Mouse (Mus musculus) limb, embryonic 14.5 days (tissue): Measurements from ENCODE around the gene Gpnmb. TPM values are rescaled to one million over a fixed set of nuclear protein-coding genes. Genes with fewer than 3 reads are reported as not detected.

ENCODE experiments used
- ATAC-seq: fragments of 200-750 bp; cut with Nextera tagmentation; 2 replicates; pipeline ENCODE4 v1.8.0; 2017; ENCODE audit warnings: low read depth, moderate number of reproducible peaks, moderate TSS enrichment; ENCODE audit not compliant: low FRiP score
- DNase-seq: peaks from one replicate; pipeline ENCODE4 v3.0.0-alpha.2; 2015; ENCODE audit warnings: low spot score
- H3K27ac ChIP-seq: fragments of 300-500 bp; sonication (generic); replicated peaks from 2 replicates; pipeline ENCODE4 v1.5.1; 2014; ENCODE audit warnings: low read depth, mild to moderate bottlenecking, low read length, moderate library complexity, mixed read lengths
- H3K27me3 ChIP-seq: fragments of 300-500 bp; sonication (generic); 2 replicates; pipeline ENCODE4 v1.6.1; 2014; ENCODE audit warnings: low read length, mixed read lengths; ENCODE audit not compliant: control insufficient read depth, insufficient read depth
- H3K36me3 ChIP-seq: fragments of 300-500 bp; sonication (generic); 2 replicates; pipeline ENCODE4 v1.6.1; 2014; ENCODE audit warnings: mild to moderate bottlenecking, low read length, moderate library complexity, mixed read lengths; ENCODE audit not compliant: control insufficient read depth, insufficient read depth
- H3K4me1 ChIP-seq: fragments of 300-500 bp; sonication (generic); 2 replicates; pipeline ENCODE4 v1.6.1; 2014; ENCODE audit warnings: antibody characterized with exemption, low read length, mixed read lengths; ENCODE audit not compliant: control insufficient read depth, insufficient read depth
- H3K4me2 ChIP-seq: fragments of 300-500 bp; sonication (generic); replicated peaks from 2 replicates; pipeline ENCODE4 v1.6.1; 2014; ENCODE audit warnings: low read depth, mild to moderate bottlenecking, low read length, moderate library complexity; ENCODE audit not compliant: severe bottlenecking
- H3K4me3 ChIP-seq: fragments of 300-500 bp; sonication (generic); replicated peaks from 2 replicates; pipeline ENCODE4 v1.5.1; 2014; ENCODE audit warnings: low read length
- H3K9ac ChIP-seq: fragments of 300-500 bp; sonication (generic); 2 replicates; pipeline ENCODE4 v1.6.1; 2014; ENCODE audit warnings: mild to moderate bottlenecking, low read depth, low read length, moderate library complexity; ENCODE audit not compliant: severe bottlenecking
- H3K9me3 ChIP-seq: fragments of 300-500 bp; sonication (generic); 2 replicates; pipeline ENCODE4 v1.6.1; 2016; ENCODE audit warnings: low read length; ENCODE audit not compliant: control insufficient read depth
- POLR2A ChIP-seq: fragments of 200-500 bp; IDR thresholded peaks from 2 replicates; pipeline ENCODE4 v1.8.0; 2012; ENCODE audit warnings: inconsistent platforms, mild to moderate bottlenecking, moderate library complexity, borderline replicate concordance; ENCODE audit not compliant: insufficient read depth, insufficient read length; ENCODE audit errors: extremely low read depth
- WGBS: fragments of 180-500 bp; shearing (Covaris S2); extraction: QIAGEN DNeasy Blood & Tissue Kit; methylation state at CpG from one replicate; pipeline ENCODE4 v1.1.7; 2014; 5-methylcytosine and 5-hydroxymethylcytosine counted together
- polyA plus RNA-seq, 2 experiments: library from polyadenylated mRNA; depleted of rRNA in 1 of 2; stranded (reverse) in 1 of 2; unstranded in 1 of 2; fragments of >200 nt; fragmentation: Nextera tagmentation in 1 of 2; extraction: Ambion mirVana in 1 of 2; gene quantifications; 2 replicates each; pipeline versions ENCODE4 v1.2.1 to v1.2.3; 2012 to 2014

Gpnmb gene
- polyA plus RNA-seq, 2 experiments: 1.3 to 2.7 TPM

DNA sequence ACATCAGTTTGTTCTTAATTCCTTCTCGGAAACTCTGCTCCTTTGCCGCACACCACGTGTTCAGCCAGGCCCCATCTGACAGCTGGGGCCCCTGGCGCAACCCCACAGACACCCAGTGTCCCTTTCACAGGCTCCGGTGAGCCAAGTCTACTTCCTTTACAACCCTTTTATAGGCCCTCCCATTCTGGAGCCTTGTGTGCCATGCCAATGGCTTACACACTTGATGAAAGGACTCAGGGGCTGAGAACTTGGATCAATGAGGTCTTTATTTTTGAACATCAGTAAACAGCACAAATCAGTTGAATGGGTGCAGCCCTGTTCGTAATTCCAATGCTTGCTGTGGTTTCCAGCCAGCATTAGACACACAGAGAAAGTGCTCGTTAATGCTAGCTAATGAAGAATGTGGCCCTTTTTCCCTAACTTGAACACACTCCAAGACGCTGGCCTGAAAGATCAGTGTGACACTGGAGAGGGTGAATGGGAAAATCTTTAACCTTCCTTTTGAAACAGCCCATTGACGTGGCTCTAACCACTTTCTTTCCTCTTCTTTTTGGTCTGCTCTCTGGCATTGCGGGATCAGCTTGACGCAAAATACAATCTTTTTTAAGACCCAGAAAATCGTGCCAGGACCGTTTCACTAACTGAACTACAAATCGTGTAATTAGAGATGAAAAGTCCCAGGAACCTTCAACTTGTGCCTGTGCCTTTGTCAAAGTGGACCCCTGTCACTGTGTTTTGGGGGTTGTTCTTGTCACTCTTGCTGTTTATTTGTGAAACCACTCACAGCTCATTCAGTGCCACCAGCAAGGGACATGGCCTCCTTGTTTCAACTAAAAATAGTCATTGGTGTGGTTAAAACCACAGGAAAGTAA, 15.0 kb upstream of the Gpnmb start:
- peaks cover 6% of the 10 kb centered on the region for H3K4me1 ChIP-seq
- no peak for TF ChIP-seq POLR2A
- no peaks in the 10 kb centered on the region for H3K27me3 ChIP-seq
- DNase-seq (no peak), ATAC-seq (no peak)
- no peak overlapping the region for H3K27ac ChIP-seq
- no peak overlapping the region for H3K9ac ChIP-seq
- WGBS: 42% methylated on average over 14 of the region's 14 CpGs
- H3K9me3 ChIP-seq: no peaks in the 10 kb centered on the region
- no peaks in the 10 kb centered on the region for H3K36me3 ChIP-seq
- no peak overlapping the region for H3K4me3 ChIP-seq
- no peak overlapping the region for H3K4me2 ChIP-seq

- H3K4me1 ChIP-seq: peaks cover 6% of the 10 kb centered on the region
- no peak for TF ChIP-seq POLR2A
- no peaks in the 10 kb centered on the region for H3K36me3 ChIP-seq
- no peaks in the 10 kb centered on the region for H3K9me3 ChIP-seq
- H3K9ac ChIP-seq: no peak overlapping the region
- H3K4me2 ChIP-seq: no peak overlapping the region
- no peak overlapping the region for H3K4me3 ChIP-seq
- DNase-seq (no peak), ATAC-seq (no peak)
- H3K27me3 ChIP-seq: no peaks in the 10 kb centered on the region
- 82% methylated on average over 2 of the region's 2 CpGs for WGBS
- no peak overlapping the region for H3K27ac ChIP-seq
Measured at GRCm38 (mm10) chr6:49022384-49022783, 14.0 kb upstream of the Gpnmb start.

GRCm38 (mm10) chr6:49023315-49023714, 13.0 kb upstream of the Gpnmb start:
- ATAC-seq: no peak
- no peaks in the 10 kb centered on the region for H3K9me3 ChIP-seq
- H3K9ac ChIP-seq: no peak overlapping the region
- no peak overlapping the region for H3K4me2 ChIP-seq
- H3K36me3 ChIP-seq: no peaks in the 10 kb centered on the region
- peaks cover 6% of the 10 kb centered on the region for H3K4me1 ChIP-seq
- no peak overlapping the region for H3K4me3 ChIP-seq
- H3K27ac ChIP-seq: no peak overlapping the region
- no peak for DNase-seq
- WGBS: 80% methylated on average over 10 of the region's 10 CpGs
- H3K27me3 ChIP-seq: no peaks in the 10 kb centered on the region
- TF ChIP-seq POLR2A: no peak

DNA sequence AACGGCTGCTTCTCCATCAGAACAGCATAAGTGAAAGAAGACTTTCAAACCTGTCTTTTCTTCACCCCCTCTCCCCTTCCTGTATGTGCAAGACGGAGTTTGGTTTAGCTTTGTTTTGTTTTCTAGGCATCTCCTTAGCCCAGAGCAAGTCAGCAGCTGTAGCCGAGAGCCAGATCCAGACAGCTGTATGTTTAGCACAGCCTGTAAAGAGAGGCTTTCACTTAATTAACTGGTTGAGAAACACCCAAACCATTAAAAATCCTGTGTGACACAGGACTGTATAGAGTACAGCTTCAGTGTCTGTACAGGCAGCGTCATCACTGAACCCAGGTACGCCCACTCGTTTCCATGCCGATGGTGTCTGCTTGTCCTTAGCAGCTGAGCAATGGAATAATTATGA, 11.1 kb upstream of the Gpnmb start:
- no peak overlapping the region for H3K4me2 ChIP-seq
- DNase-seq (no peak), ATAC-seq (no peak)
- H3K4me1 ChIP-seq: peaks cover 6% of the 10 kb centered on the region
- H3K36me3 ChIP-seq: no peaks in the 10 kb centered on the region
- H3K9me3 ChIP-seq: no peaks in the 10 kb centered on the region
- no peak overlapping the region for H3K4me3 ChIP-seq
- 72% methylated on average over 7 of the region's 7 CpGs for WGBS
- H3K27me3 ChIP-seq: no peaks in the 10 kb centered on the region
- H3K9ac ChIP-seq: no peak overlapping the region
- TF ChIP-seq POLR2A: no peak
- no peak overlapping the region for H3K27ac ChIP-seq

- Histone ChIP-seq H3K9me3 (no peaks in the 10 kb centered on the region), H3K4me2 (no peak overlapping the region), H3K9ac (no peak overlapping the region), H3K27me3 (no peaks in the 10 kb centered on the region), H3K4me1 (no peaks in the 10 kb centered on the region), H3K4me3 (no peak overlapping the region), H3K27ac (no peak overlapping the region), H3K36me3 (no peaks in the 10 kb centered on the region)
- TF ChIP-seq POLR2A: no peak
- no peak for DNase-seq
- no peak for ATAC-seq
- WGBS: 89% methylated on average over 5 of the region's 5 CpGs
Measured at GRCm38 (mm10) chr6:49026496-49026895, 9.8 kb upstream of the Gpnmb start.

DNA sequence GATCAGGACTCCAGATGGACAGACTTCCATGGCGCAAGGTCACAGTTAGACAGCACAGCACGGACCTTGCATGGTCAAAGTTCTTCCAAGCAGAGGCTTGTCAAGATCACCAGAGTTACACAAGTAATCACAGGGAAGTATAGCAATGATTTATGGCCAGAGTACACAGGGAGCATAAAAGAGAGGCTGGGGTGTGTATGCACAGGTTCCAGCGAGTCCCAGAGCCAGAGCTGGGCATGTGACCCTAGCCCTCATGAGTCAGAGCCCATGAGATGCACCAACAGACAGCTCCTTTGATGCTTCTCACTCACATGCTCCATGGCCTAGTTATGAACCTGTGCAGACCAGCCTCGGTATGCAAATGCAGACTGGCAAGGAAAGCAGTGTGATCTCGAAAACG, 8.3 kb upstream of the Gpnmb start:
- Histone ChIP-seq H3K36me3 (no peaks in the 10 kb centered on the region), H3K4me2 (no peak overlapping the region), H3K4me3 (no peak overlapping the region), H3K27me3 (no peaks in the 10 kb centered on the region), H3K9me3 (no peaks in the 10 kb centered on the region), H3K4me1 (no peaks in the 10 kb centered on the region), H3K27ac (no peak overlapping the region), H3K9ac (no peak overlapping the region)
- DNase-seq (no peak), ATAC-seq (no peak)
- no peak for TF ChIP-seq POLR2A
- WGBS: 72% methylated on average over 6 of the region's 6 CpGs
